Mouse (Mus musculus) embryonic stem cell, embryonic (primary cell): ENCODE results near the gene Acaca.

Source experiments
- CTCF ChIA-PET, 4 experiments: fragments of 300-600 bp in 2 of 4; fragments of 350-600 bp in 2 of 4; sonication (Branson Sonifier 250); formaldehyde crosslinking; loops; one replicate each; lab custom pipeline; 2022; ENCODE audit warnings: inconsistent platforms in 2 of 4; lab: Charles Lee
- POLR2A ChIA-PET, 4 experiments: fragments of 300-600 bp in 2 of 4; fragments of 350-600 bp in 2 of 4; sonication (Branson Sonifier 250); formaldehyde crosslinking; loops; one replicate each; lab custom pipeline; 2022; ENCODE audit warnings: antibody characterized with exemption in 4 of 4, inconsistent platforms in 1 of 4; lab: Charles Lee

Gene Acaca

DNA sequence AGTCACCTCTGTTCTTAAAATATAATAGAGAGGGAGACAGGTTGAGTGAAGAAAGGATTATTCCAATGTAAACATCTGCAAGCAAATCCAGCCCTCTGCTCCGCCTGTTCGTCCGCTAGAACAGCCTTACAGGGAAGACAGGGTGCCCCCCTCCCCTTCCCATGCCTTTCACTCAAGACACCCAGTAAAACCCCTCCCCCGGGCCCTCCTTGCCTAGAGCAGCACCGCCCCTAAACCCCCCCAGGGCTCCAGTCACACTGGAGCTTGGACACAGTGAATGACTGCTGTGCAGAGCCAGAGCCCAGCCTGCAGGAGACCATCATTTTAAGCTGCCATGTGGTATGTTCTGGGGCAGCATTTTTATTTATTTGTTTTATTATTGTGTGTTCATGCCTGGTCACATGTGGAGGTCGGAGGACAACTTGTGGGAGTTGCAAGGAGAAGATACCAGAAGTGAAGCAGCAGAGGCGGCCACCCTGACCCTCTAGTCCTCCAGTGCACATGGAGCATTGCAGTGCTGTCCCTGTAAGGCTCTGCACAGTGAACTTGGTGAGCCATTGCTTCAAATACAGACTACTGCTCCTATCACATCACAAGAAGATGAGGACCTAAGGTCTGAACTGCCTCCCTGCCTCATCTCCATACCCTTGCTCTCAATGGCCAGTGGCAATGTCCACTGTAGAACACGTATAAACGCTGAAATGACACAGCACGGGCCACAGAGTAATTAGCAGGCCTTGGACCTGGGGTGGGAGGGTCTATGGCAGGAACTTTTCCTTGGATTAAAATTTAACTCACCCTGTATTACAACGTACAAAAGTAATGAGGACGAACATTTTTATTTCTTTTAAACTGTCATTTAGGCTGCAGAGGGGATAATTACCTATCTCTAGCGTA lies 296.5 kb downstream of the Acaca start:
- CTCF ChIA-PET: interaction anchor here in 3 of 4 experiments (0.6 to 1.8 kb wide), 4 partner anchors 9 to 368 kb away, joined by 3 to 6 read pairs (median 4); no protein-coding TSS in a partner anchor
- POLR2A ChIA-PET: interaction anchor here in 3 of 4 experiments (0.6 to 1.8 kb wide), 6 partner anchors 10 to 162 kb away, joined by 3 to 5 read pairs (median 3); no protein-coding TSS in a partner anchor

DNA sequence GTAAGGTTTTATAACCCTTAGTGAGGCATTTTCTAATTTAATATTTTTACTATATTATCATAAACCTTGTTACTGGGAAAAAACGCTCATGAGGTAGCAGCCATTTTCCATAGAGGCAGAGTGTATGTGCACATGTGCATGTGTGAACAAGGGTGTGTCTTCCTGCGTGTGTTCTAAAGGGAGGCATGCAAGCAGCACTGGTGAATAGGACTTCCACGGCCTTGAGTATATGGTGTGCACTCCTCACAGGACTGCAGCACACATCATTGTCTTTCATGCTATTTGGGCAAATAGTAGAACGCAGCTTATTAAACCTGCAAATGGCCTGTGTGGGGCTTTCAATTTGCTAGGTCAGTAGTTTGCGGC lies 297.1 kb downstream of the Acaca start:
- ChIA-PET CTCF (no interaction called here), POLR2A (no interaction called here)

DNA sequence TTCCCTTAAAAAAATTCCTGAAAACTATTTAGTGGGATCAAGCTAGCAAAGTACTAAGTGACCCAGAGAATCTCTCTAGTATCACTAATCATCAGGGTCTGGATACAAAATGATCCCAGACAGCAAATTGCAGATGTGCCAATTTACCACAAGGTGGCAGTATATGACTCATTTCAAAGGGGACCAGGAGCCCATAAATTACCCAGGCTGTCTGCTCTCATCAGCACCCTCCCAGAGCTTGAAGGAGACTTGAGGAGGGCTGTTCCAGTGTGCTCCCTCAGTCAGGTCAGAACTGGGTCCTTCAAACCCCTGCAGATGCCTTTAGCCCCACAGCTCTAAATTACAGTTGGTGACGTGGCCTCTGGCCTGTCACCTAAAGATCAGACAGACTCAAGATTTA lies 300.1 kb downstream of the Acaca start:
- POLR2A ChIA-PET: interaction anchor here in 3 of 4 experiments (0.6 to 1.3 kb wide), 11 partner anchors 8 to 1558 kb away, joined by 3 to 5 read pairs (median 3); partner anchors contain the start of genes Aatf (in 1 of the 3) and Mrm1 (in 1 of the 3)

DNA sequence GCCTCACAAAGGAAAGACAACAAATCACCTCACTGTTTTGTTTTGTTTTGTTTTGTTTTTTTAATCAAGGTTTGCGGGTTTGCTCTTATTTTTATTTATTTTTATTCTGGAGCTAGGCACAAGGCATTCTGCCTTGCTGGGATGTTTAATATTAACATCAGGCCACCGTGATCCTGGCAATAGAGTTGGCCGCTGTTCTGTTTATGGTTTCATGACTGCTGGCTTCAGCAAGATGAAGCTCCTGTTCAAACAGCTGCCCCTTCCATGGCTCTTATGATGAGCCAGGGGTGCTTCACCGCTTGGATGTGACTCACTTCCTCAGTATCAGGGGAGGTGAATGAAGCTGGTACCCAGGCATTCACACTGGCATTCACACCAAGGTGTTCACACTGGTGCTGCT lies 300.9 kb downstream of the Acaca start:
- CTCF ChIA-PET: interaction anchor here (1.0 to 1.6 kb wide), 5 partner anchors 10 to 368 kb away, joined by 3 to 4 read pairs (median 4); no protein-coding TSS in a partner anchor

More for the DNA sequence above, 300.1 kb downstream of the Acaca start:
- CTCF ChIA-PET: interaction anchor here in 3 of 4 experiments (0.6 to 1.6 kb wide), 15 partner anchors 10 to 388 kb away, joined by 3 to 6 read pairs (median 3); no protein-coding TSS in a partner anchor

DNA sequence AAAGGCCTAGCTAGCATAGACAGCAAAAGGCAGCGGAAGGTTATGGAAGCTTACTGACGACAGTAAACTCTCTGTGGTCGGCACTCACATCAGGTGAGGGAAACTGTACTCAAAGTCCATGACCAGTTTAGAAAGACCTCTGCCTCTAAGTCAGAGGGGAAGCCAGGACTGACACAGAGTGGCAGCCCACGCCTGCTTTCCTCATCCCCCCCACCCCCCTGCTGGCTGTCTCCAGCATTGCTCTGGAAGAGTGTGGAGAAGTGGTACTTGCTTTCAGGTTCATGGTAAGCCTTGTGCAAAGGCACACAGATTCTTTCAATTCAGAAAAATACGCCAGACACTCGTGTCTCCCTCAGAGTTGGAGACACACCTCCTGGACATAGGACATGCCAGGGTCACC lies 305.4 kb downstream of the Acaca start:
- POLR2A ChIA-PET: interaction anchor here in 1 of 4 experiments (0.9 to 2.3 kb wide), 2 partner anchors 9 to 10 kb away, joined by 3 to 6 read pairs; no protein-coding TSS in a partner anchor

More for the DNA sequence above, 300.9 kb downstream of the Acaca start:
- POLR2A ChIA-PET: interaction anchor here in 1 of 4 experiments (0.7 to 1.3 kb wide), 2 partner anchors 14 to 15 kb away, joined by 3 read pairs; no protein-coding TSS in a partner anchor

DNA sequence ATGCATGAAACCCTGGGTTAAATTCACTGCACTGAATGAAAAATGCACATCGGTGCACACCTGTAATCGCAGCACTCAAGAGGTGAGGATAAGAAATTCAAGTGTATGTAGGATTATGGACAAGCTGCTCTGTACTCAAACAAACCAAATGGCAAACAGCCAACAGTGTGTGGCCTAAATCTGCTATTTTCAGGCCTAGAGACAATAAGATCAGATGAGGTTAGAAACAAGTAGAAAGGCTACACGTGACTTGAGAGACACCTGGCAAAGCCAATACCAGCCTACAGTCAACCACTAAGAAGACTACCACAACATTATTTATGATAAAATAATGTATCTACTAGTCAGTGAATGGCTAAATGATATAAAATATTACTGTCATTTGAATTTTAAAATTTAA lies 310.9 kb downstream of the Acaca start:
- CTCF ChIA-PET: interaction anchor here in 1 of 4 experiments (1.5 kb wide), 1 partner anchor 11 kb away, joined by 4 read pairs; no protein-coding TSS in a partner anchor
- POLR2A ChIA-PET: interaction anchor here in 1 of 4 experiments (1.7 kb wide), 1 partner anchor 14 kb away, joined by 8 read pairs; no protein-coding TSS in a partner anchor

More for the DNA sequence above, 305.4 kb downstream of the Acaca start:
- CTCF ChIA-PET: interaction anchor here (0.6 to 1.7 kb wide), 7 partner anchors 10 to 1032 kb away, joined by 3 to 14 read pairs (median 4); no protein-coding TSS in a partner anchor

DNA sequence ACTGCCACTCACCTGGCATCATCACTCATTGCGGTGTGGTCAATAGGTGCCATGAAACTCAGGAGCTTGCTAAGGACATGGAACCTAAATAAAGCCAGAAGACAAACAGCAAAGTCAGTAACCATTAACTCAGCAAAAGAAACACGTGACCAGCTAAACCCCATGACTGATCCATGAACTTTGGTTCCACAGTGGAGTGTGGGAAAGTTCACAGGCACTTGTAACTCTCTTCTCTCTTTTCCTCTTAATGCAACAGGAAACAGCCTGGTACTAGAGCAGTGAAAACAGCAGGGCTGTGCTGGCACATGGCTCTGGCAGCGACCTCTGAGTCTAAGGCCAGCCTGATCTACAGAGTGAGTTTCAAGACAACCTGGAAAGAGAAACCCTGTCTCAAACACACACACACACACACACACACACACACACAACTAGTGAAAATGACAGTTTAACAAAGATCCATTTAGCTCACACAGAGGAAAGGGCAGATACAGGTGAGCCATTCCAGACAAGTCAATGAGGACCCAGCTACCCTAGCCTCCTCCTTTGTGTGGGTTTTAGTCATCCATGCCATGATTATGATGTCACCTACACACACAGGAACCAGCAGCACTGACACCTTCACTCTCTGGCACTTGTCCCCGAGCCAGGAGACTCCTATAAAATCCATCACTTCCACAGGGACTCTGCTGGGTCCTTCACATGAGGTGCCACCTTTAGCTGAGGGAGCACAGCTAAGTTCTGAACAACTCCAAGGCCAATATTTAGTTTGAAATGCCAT lies 313.3 kb downstream of the Acaca start:
- POLR2A ChIA-PET: interaction anchor here in 2 of 4 experiments (0.6 to 1.9 kb wide), 5 partner anchors 10 to 510 kb away, joined by 3 to 11 read pairs (median 5); no protein-coding TSS in a partner anchor
- CTCF ChIA-PET: interaction anchor here in 2 of 4 experiments (0.6 to 1.9 kb wide), 2 partner anchors 13 to 639 kb away, joined by 3 to 4 read pairs; no protein-coding TSS in a partner anchor
